In genomic region chr10:34117770-34118169, GRCm38 (mm10) we compare ENCODE assay signal across 30 mouse cellular contexts. TPM values are rescaled to one million over a fixed set of nuclear protein-coding genes. Genes with fewer than 3 reads are reported as not detected.
DNase-seq lines count a peak whose midpoint lies in the region; ATAC-seq and TF ChIP-seq lines count a peak whose summit lies in the region.
"Had no signal": no experiment of that assay in that cellular context is flagged by ENCODE, and none has a peak within 500 bp of the region (broad histone marks: within the 10 kb centered on the region; RNA-seq: fewer than 3 reads in every experiment).

No protein-coding gene starts in this region.

- H3K4me3 ChIP-seq in CH12.LX (replicated peaks in 1 of 3; ENCODE audit: low read depth in 2 of 3, low read length in 2 of 3, poor library complexity in 1 of 3), result no peak overlapping the region
- H3K4me3 ChIP-seq in forebrain, embryonic 13.5 days, result no peak overlapping the region
- no peak overlapping the region for H3K4me3 ChIP-seq in hindbrain, embryonic 14.5 days (replicated peaks; ENCODE audit: low read length)
- H3K4me3 ChIP-seq: embryonic facial prominence, embryonic 10.5 days; embryonic facial prominence, embryonic 13.5 days; erythroblast, embryonic 14.5 days; forebrain, embryonic 12.5 days; heart, adult 2 months; heart, embryonic 10.5 days; hindbrain, embryonic 12.5 days had no signal

- dilution Hi-C loops in CH12.LX (cut with MboI; ENCODE audit: extremely low pct_ligation_motif_present, extremely low pct_unique_long_range_greater_than_20kb, low sequenced_read_pairs), result no loop called here

- no peak overlapping the region for H3K27ac ChIP-seq in CH12.LX (ENCODE audit: insufficient read depth, low read depth)
- H3K27ac ChIP-seq in forebrain, embryonic 13.5 days, result no peak overlapping the region
- no peak overlapping the region for H3K27ac ChIP-seq in hindbrain, embryonic 14.5 days
- H3K27ac ChIP-seq: embryonic facial prominence, embryonic 10.5 days; embryonic facial prominence, embryonic 13.5 days; forebrain, embryonic 12.5 days; heart, adult 2 months; heart, embryonic 10.5 days; hindbrain, embryonic 12.5 days had no signal

- no peak for TF ChIP-seq RAD21 in CH12.LX (IDR thresholded peaks at IDR 0.05; ENCODE audit: low read depth, low read length)

- H3K79me2 ChIP-seq in CH12.LX (replicated peaks; ENCODE audit: control insufficient read depth, extremely low read depth, insufficient read depth, poor library complexity, severe bottlenecking), result no peaks in the 10 kb centered on the region

- H3K4me1 ChIP-seq in CH12.LX (ENCODE audit: control insufficient read depth in 1 of 2, insufficient read depth in 2 of 2), result peaks cover 7 to 34% of the 10 kb centered on the region in 2 experiments
- no peaks in the 10 kb centered on the region for H3K4me1 ChIP-seq in forebrain, embryonic 13.5 days
- no peaks in the 10 kb centered on the region for H3K4me1 ChIP-seq in hindbrain, embryonic 14.5 days (replicated peaks; ENCODE audit: control insufficient read depth, insufficient read depth, low read length)
- H3K4me1 ChIP-seq: embryonic facial prominence, embryonic 10.5 days; embryonic facial prominence, embryonic 13.5 days; forebrain, embryonic 12.5 days; heart, embryonic 10.5 days; hindbrain, embryonic 12.5 days had no signal

- in situ Hi-C loops in CH12.LX (cut with MboI; ENCODE audit: low pct_ligation_motif_present, low pct_unique_long_range_greater_than_20kb, low sequenced_read_pairs), result no loop called here

- no peaks in the 10 kb centered on the region for H3K36me3 ChIP-seq in CH12.LX (replicated peaks in 1 of 2; ENCODE audit: control insufficient read depth in 1 of 2, insufficient read depth in 1 of 2, low read length in 1 of 2)
- H3K36me3 ChIP-seq in forebrain, embryonic 13.5 days (ENCODE audit: poor library complexity, severe bottlenecking), result no peaks in the 10 kb centered on the region
- no peaks in the 10 kb centered on the region for H3K36me3 ChIP-seq in hindbrain, embryonic 14.5 days (replicated peaks; ENCODE audit: control insufficient read depth, insufficient read depth)
- H3K36me3 ChIP-seq: embryonic facial prominence, embryonic 10.5 days; embryonic facial prominence, embryonic 13.5 days; forebrain, embryonic 12.5 days; heart, embryonic 10.5 days; hindbrain, embryonic 12.5 days had no signal

- H3K27me3 ChIP-seq in CH12.LX (replicated peaks), result no peaks in the 10 kb centered on the region
- H3K27me3 ChIP-seq in forebrain, embryonic 13.5 days, result no peaks in the 10 kb centered on the region
- no peaks in the 10 kb centered on the region for H3K27me3 ChIP-seq in hindbrain, embryonic 14.5 days (ENCODE audit: control insufficient read depth, insufficient read depth, low read length)
- H3K27me3 ChIP-seq: embryonic facial prominence, embryonic 13.5 days; forebrain, embryonic 12.5 days; hindbrain, embryonic 12.5 days had no signal

- TF ChIP-seq POLR2A in CH12.LX (IDR thresholded peaks at IDR 0.05; ENCODE audit: low read depth, low read length), result no peak

- no peak for TF ChIP-seq CTCF in CH12.LX (conservative IDR thresholded peaks at IDR 0.05 in 1 of 2, IDR thresholded peaks at IDR 0.05 in 1 of 2; ENCODE audit: low read depth in 2 of 2, low read length in 2 of 2)

- no peak for TF ChIP-seq EP300 in CH12.LX (IDR thresholded peaks at IDR 0.05; ENCODE audit: low read length)

- H3K9me3 ChIP-seq in CH12.LX (replicated peaks; ENCODE audit: low read length), result no peaks in the 10 kb centered on the region
- H3K9me3 ChIP-seq in forebrain, embryonic 13.5 days (replicated peaks), result no peaks in the 10 kb centered on the region
- H3K9me3 ChIP-seq in hindbrain, embryonic 14.5 days (ENCODE audit: control insufficient read depth, low read length), result no peaks in the 10 kb centered on the region
- H3K9me3 ChIP-seq: embryonic facial prominence, embryonic 10.5 days; embryonic facial prominence, embryonic 13.5 days; forebrain, embryonic 12.5 days; heart, embryonic 10.5 days; hindbrain, embryonic 12.5 days had no signal

- no peak for ATAC-seq in forebrain, embryonic 13.5 days
- no peak for ATAC-seq in hindbrain, embryonic 14.5 days (ENCODE audit: low FRiP score)
- ATAC-seq: forebrain, embryonic 16.5 days; hindbrain, embryonic 16.5 days had no signal

- H3K9ac ChIP-seq in CH12.LX (ENCODE audit: insufficient read depth, low read depth), result no peak overlapping the region
- no peak overlapping the region for H3K9ac ChIP-seq in forebrain, embryonic 13.5 days
- no peak overlapping the region for H3K9ac ChIP-seq in hindbrain, embryonic 14.5 days
- H3K9ac ChIP-seq: embryonic facial prominence, embryonic 13.5 days; forebrain, embryonic 12.5 days; hindbrain, embryonic 12.5 days had no signal

- H3K4me2 ChIP-seq in CH12.LX (ENCODE audit: insufficient read depth, low read depth, poor library complexity, severe bottlenecking), result no peak overlapping the region
- no peak overlapping the region for H3K4me2 ChIP-seq in forebrain, embryonic 13.5 days
- no peak overlapping the region for H3K4me2 ChIP-seq in hindbrain, embryonic 14.5 days (replicated peaks)
- H3K4me2 ChIP-seq: embryonic facial prominence, embryonic 13.5 days; forebrain, embryonic 12.5 days; hindbrain, embryonic 12.5 days had no signal

- DNase-seq in CD4-positive helper T cell, adult 2 months (ENCODE audit: low read depth, low spot score), result peak; percentile 41
- peak; percentile 42 for DNase-seq in CH12.LX (ENCODE audit: extremely low read depth)
- DNase-seq in induced T-regulatory cell, adult 2 months (ENCODE audit: low read depth), result peak; percentile 48
- DNase-seq in naive thymus-derived CD4-positive, alpha-beta T cell, adult 2 months (ENCODE audit: low read depth), result peak; percentile 36
- no peak for DNase-seq in hindbrain, embryonic 14.5 days (ENCODE audit: low spot score)
- DNase-seq in kidney, postnatal 14 days, result no peak
- DNase-seq in c-Kit-positive CD71-positive TER-119-positive erythroid progenitor cells, embryonic 14.5 days (ENCODE audit: low spot score), result no peak
- DNase-seq: adrenal gland, postnatal 14 days; cerebellum, adult 11-12 months; cerebellum, adult 9-10 months; cerebellum, postnatal 14 days; embryo, embryonic 11 days; gastrocnemius, postnatal 10 days; gastrocnemius, postnatal 36 days; heart, adult 2 months; kidney, adult 11 months; kidney, adult 8-10 months had no signal

TF ChIP-seq in CH12.LX, 34 proteins besides CTCF, POLR2A, EP300 and RAD21:
- TF ChIP-seq JUND (conservative IDR thresholded peaks at IDR 0.05; ENCODE audit: low read depth, low read length) (no peak), BHLHE40 (IDR thresholded peaks at IDR 0.05; ENCODE audit: low read depth, low read length) (0 out of 2 replicates have a peak, but pooled peaks have one; percentile 6)

RNA-seq across cellular contexts. Expression of gene Calhm6, which starts 10.0 kb away (rescaled TPM):
- total RNA-seq in CH12.LX (2012; rRNA removed) (0.17 and 0.21 TPM in 2 replicates), CH12.LX (2014; rRNA removed) (0.38 and 0.58 TPM in 2 replicates)
- polyA plus RNA-seq in CH12.LX (2012; ENCODE audit: insufficient read length, low read depth), result 0.29 and 0.30 TPM in 2 replicates
- polyA plus RNA-seq in forebrain, embryonic 13.5 days (2015; fragmentation: Nextera tagmentation; extraction: Ambion mirVana), result 0.21 and 0.33 TPM in 2 replicates
- 0.38 and 0.90 TPM in 2 replicates for polyA plus RNA-seq in hindbrain, embryonic 14.5 days (2014; fragmentation: Nextera tagmentation; extraction: Ambion mirVana)
- total RNA-seq: gastrocnemius, postnatal 36 days; heart, postnatal 25 days had no signal
- polyA plus RNA-seq: C2C12; erythroblast, embryonic 14.5 days had no signal

RNA-seq across cellular contexts. Expression of gene Calhm5, which starts 21.5 kb away (rescaled TPM):
- total RNA-seq in CH12.LX (2012; rRNA removed) (0.04 TPM in 1 of 2 replicates, not detected in the other), CH12.LX (2014; rRNA removed) (0.28 TPM in 2 replicates)
- polyA plus RNA-seq in CH12.LX (2012; ENCODE audit: insufficient read length, low read depth), result 0.05 and 0.09 TPM in 2 replicates
- 0.18 and 0.28 TPM in 2 replicates for polyA plus RNA-seq in forebrain, embryonic 13.5 days (2015; fragmentation: Nextera tagmentation; extraction: Ambion mirVana)
- polyA plus RNA-seq in hindbrain, embryonic 14.5 days (2014; fragmentation: Nextera tagmentation; extraction: Ambion mirVana), result 0.66 and 0.73 TPM in 2 replicates
- total RNA-seq: granulocyte monocyte progenitor cell, adult 5-6 weeks; hematopoietic stem cell, adult 5-6 weeks had no signal
- polyA plus RNA-seq: erythroblast, embryonic 14.5 days had no signal

Comparison
In these comparisons a context has a peak if more than half of its experiments do, and no peak if none do; other contexts are left out.
1. DNase-seq: peak in CD4-positive helper T cell, adult 2 months (single experiment), CH12.LX (single experiment), induced T-regulatory cell, adult 2 months (single experiment) and naive thymus-derived CD4-positive, alpha-beta T cell, adult 2 months (single experiment); none in hindbrain, embryonic 14.5 days (single experiment), kidney, postnatal 14 days (single experiment) and c-Kit-positive CD71-positive TER-119-positive erythroid progenitor cells, embryonic 14.5 days (single experiment).